Mouse (Mus musculus) hindbrain, embryonic 10.5 days (tissue): ENCODE measurements around the gene Amotl1. TPM values are rescaled to one million over a fixed set of nuclear protein-coding genes. Genes with fewer than 3 reads are reported as not detected.
A peak's percentile ranks its signal among the peaks of the same experiment; 100 is the strongest.

Source experiments
- DNase-seq: peaks from one replicate; pipeline ENCODE4 v3.0.0-alpha.2; 2017; ENCODE audit warnings: low spot score
- H3K27ac ChIP-seq: fragments of 300-500 bp; sonication (generic); 2 replicates; pipeline ENCODE4 v1.5.1; 2016; ENCODE audit warnings: mild to moderate bottlenecking, moderate library complexity
- H3K27me3 ChIP-seq: fragments of 300-500 bp; sonication (generic); 2 replicates; pipeline ENCODE4 v1.6.1; 2016; ENCODE audit warnings: mild to moderate bottlenecking; ENCODE audit not compliant: poor library complexity, insufficient read depth, severe bottlenecking
- H3K36me3 ChIP-seq: fragments of 300-500 bp; sonication (generic); 2 replicates; pipeline ENCODE4 v1.6.1; 2016; ENCODE audit warnings: mild to moderate bottlenecking, moderate library complexity
- H3K4me1 ChIP-seq: fragments of 300-500 bp; sonication (generic); replicated peaks from 2 replicates; pipeline ENCODE4 v1.6.1; 2016; ENCODE audit warnings: mild to moderate bottlenecking
- H3K4me3 ChIP-seq: fragments of 300-500 bp; sonication (generic); 2 replicates; pipeline ENCODE4 v1.5.1; 2016; ENCODE audit warnings: mild to moderate bottlenecking, moderate library complexity
- H3K9me3 ChIP-seq: fragments of 300-500 bp; sonication (generic); 2 replicates; pipeline ENCODE4 v1.6.1; 2016; ENCODE audit warnings: mild to moderate bottlenecking, moderate library complexity
- WGBS: fragments of 180-500 bp; shearing (Covaris S2); methylation state at CpG from one replicate; pipeline ENCODE4 v1.1.7; 2016; 5-methylcytosine and 5-hydroxymethylcytosine counted together
- polyA plus RNA-seq: library from polyadenylated mRNA; unstranded; fragments of >200 nt; fragmentation: Nextera tagmentation; extraction: Ambion mirVana; gene quantifications from 2 replicates; pipeline ENCODE4 v1.2.1, GENCODE M21; 2016

Amotl1 gene
- polyA plus RNA-seq, 1 experiment from 2014 or later: 12.8 TPM

- Histone ChIP-seq H3K9me3 (no peaks in the 10 kb centered on the region), H3K27ac (peak overlapping the region; percentile 16; the same call in 1 of the 2 replicates), H3K4me1 (peaks cover 36% of the 10 kb centered on the region), H3K36me3 (no peaks in the 10 kb centered on the region), H3K4me3 (no peak overlapping the region), H3K27me3 (peaks cover 25% of the 10 kb centered on the region)
- WGBS: 40% methylated on average over 10 of the region's 10 CpGs
- DNase-seq: no peak
Observed at GRCm38 (mm10) chr9:14632365-14633163, 12.3 kb downstream of the Amotl1 start.

- H3K4me3 ChIP-seq: 0 out of 2 replicates have a peak overlapping the region, but pooled peaks have one; percentile 2
- H3K4me1 ChIP-seq: peaks cover 36% of the 10 kb centered on the region
- no peaks in the 10 kb centered on the region for H3K9me3 ChIP-seq
- H3K36me3 ChIP-seq: no peaks in the 10 kb centered on the region
- peak overlapping the region; percentile 16; the same call in 1 of the 2 replicates for H3K27ac ChIP-seq
- no peak for DNase-seq
- H3K27me3 ChIP-seq: peaks cover 25% of the 10 kb centered on the region
- WGBS: 34% methylated on average over 5 of the region's 5 CpGs
Observed at GRCm38 (mm10) chr9:14631729-14632128, 13.1 kb downstream of the Amotl1 start.

- no peak overlapping the region for H3K4me3 ChIP-seq
- H3K36me3 ChIP-seq: no peaks in the 10 kb centered on the region
- no peaks in the 10 kb centered on the region; the same call in 1 of the 2 replicates for H3K27me3 ChIP-seq
- H3K9me3 ChIP-seq: no peaks in the 10 kb centered on the region
- peaks cover 17% of the 10 kb centered on the region for H3K4me1 ChIP-seq
- H3K27ac ChIP-seq: no peak overlapping the region
- WGBS: 79% methylated on average over 2 of the region's 2 CpGs
- no peak for DNase-seq
Observed at GRCm38 (mm10) chr9:14627525-14627924, 17.3 kb downstream of the Amotl1 start.

GRCm38 (mm10) chr9:14625961-14626360, 18.9 kb downstream of the Amotl1 start:
- 82% methylated on average over 3 of the region's 3 CpGs for WGBS
- Histone ChIP-seq H3K9me3 (no peaks in the 10 kb centered on the region), H3K27me3 (no peaks in the 10 kb centered on the region), H3K27ac (no peak overlapping the region), H3K4me1 (0 out of 2 replicates have a peak, but pooled peaks cover 3% of the 10 kb centered on the region), H3K4me3 (no peak overlapping the region), H3K36me3 (no peaks in the 10 kb centered on the region)
- no peak for DNase-seq

GRCm38 (mm10) chr9:14625024-14625423, 19.8 kb downstream of the Amotl1 start:
- no peaks in the 10 kb centered on the region for H3K27me3 ChIP-seq
- WGBS: 56% methylated on average over 3 of the region's 3 CpGs
- H3K9me3 ChIP-seq: no peaks in the 10 kb centered on the region
- DNase-seq: no peak
- H3K36me3 ChIP-seq: no peaks in the 10 kb centered on the region
- H3K4me3 ChIP-seq: no peak overlapping the region
- no peak overlapping the region for H3K27ac ChIP-seq
- 0 out of 2 replicates have a peak, but pooled peaks cover 3% of the 10 kb centered on the region for H3K4me1 ChIP-seq

GRCm38 (mm10) chr9:14623928-14624327, 20.9 kb downstream of the Amotl1 start:
- Histone ChIP-seq H3K27ac (no peak overlapping the region), H3K4me1 (0 out of 2 replicates have a peak, but pooled peaks cover 3% of the 10 kb centered on the region), H3K27me3 (no peaks in the 10 kb centered on the region), H3K4me3 (no peak overlapping the region), H3K36me3 (no peaks in the 10 kb centered on the region), H3K9me3 (no peaks in the 10 kb centered on the region)
- no peak for DNase-seq
- WGBS: 59% methylated on average over 4 of the region's 4 CpGs

- Histone ChIP-seq H3K4me1 (0 out of 2 replicates have a peak, but pooled peaks cover 3% of the 10 kb centered on the region), H3K9me3 (no peaks in the 10 kb centered on the region), H3K4me3 (no peak overlapping the region), H3K36me3 (no peaks in the 10 kb centered on the region), H3K27me3 (no peaks in the 10 kb centered on the region), H3K27ac (no peak overlapping the region)
- no peak for DNase-seq
- WGBS: 68% methylated on average over 5 of the region's 5 CpGs
Observed at GRCm38 (mm10) chr9:14623250-14623649, 21.6 kb downstream of the Amotl1 start.

GRCm38 (mm10) chr9:14622848-14623247, 22.0 kb downstream of the Amotl1 start:
- Histone ChIP-seq H3K4me1 (0 out of 2 replicates have a peak, but pooled peaks cover 3% of the 10 kb centered on the region), H3K4me3 (no peak overlapping the region), H3K9me3 (no peaks in the 10 kb centered on the region), H3K36me3 (no peaks in the 10 kb centered on the region), H3K27ac (no peak overlapping the region), H3K27me3 (no peaks in the 10 kb centered on the region)
- WGBS: 77% methylated on average over 3 of the region's 3 CpGs
- no peak for DNase-seq

GRCm38 (mm10) chr9:14620107-14620506, 24.7 kb downstream of the Amotl1 start:
- Histone ChIP-seq H3K27ac (no peak overlapping the region), H3K36me3 (no peaks in the 10 kb centered on the region), H3K4me3 (no peak overlapping the region), H3K9me3 (peaks cover 3% of the 10 kb centered on the region; the same call in 1 of the 2 replicates), H3K4me1 (peaks cover 13% of the 10 kb centered on the region), H3K27me3 (peaks cover 12% of the 10 kb centered on the region; the same call in 1 of the 2 replicates)
- 82% methylated on average over 5 of the region's 5 CpGs for WGBS
- no peak for DNase-seq

- 10% methylated on average over 33 of the region's 33 CpGs for WGBS
- Histone ChIP-seq H3K36me3 (no peaks in the 10 kb centered on the region), H3K4me1 (peaks cover 42% of the 10 kb centered on the region), H3K4me3 (peak overlapping the region; percentile 98), H3K27ac (peak overlapping the region; percentile 98), H3K9me3 (peaks cover 3% of the 10 kb centered on the region; the same call in 1 of the 2 replicates), H3K27me3 (peaks cover 12% of the 10 kb centered on the region; the same call in 1 of the 2 replicates)
- DNase-seq: peak; percentile 81
Observed at GRCm38 (mm10) chr9:14614931-14615880, 29.6 kb downstream of the Amotl1 start.

GRCm38 (mm10) chr9:14614205-14614930, 30.5 kb downstream of the Amotl1 start:
- peak overlapping the region; percentile 98 for H3K27ac ChIP-seq
- under 1% methylated on average over 50 of the region's 50 CpGs for WGBS
- peaks cover 3% of the 10 kb centered on the region; the same call in 1 of the 2 replicates for H3K9me3 ChIP-seq
- H3K4me3 ChIP-seq: peak overlapping the region; percentile 98
- H3K36me3 ChIP-seq: no peaks in the 10 kb centered on the region
- DNase-seq: peak; percentile 60
- peaks cover 47% of the 10 kb centered on the region for H3K4me1 ChIP-seq
- H3K27me3 ChIP-seq: peaks cover 12% of the 10 kb centered on the region; the same call in 1 of the 2 replicates
